Mouse (Mus musculus): Measurements from ENCODE around the gene Ppp1r9b. TPM values are rescaled to one million over a fixed set of nuclear protein-coding genes. Genes with fewer than 3 reads are reported as not detected.
"Not testable (repeated sequence)": the region's sequence is repeated elsewhere in the genome, so short reads cannot be mapped to it uniquely, and the experiment has no call there.

Gene Ppp1r9b
- polyA plus RNA-seq, 1 experiment from 2014 or later: 9.3 TPM

GRCm38 (mm10) chr11:95010841-95011403 lies 20.1 kb downstream of the Ppp1r9b start:
- Histone ChIP-seq H3K4me1 (peaks cover 41% of the 10 kb centered on the region), H3K9ac (peak overlapping the region; percentile 78), H3K4me2 (peak overlapping the region; percentile 96), H3K4me3 (peak overlapping the region; percentile 74)
- not testable (repeated sequence) for H3K27ac ChIP-seq; H3K9me3 ChIP-seq; H3K27me3 ChIP-seq; H3K36me3 ChIP-seq; ATAC-seq (ENCODE audit: borderline replicate concordance, extremely low read depth, low FRiP score, low TSS enrichment)
- 8% methylated on average over 4 of the region's 4 CpGs for WGBS

- Histone ChIP-seq H3K4me1 (peaks cover 36% of the 10 kb centered on the region), H3K27ac (no peak overlapping the region), H3K9ac (peak overlapping the region; percentile 2; the same call in 1 of the 2 replicates), H3K36me3 (0 out of 2 replicates have a peak, but pooled peaks cover 2% of the 10 kb centered on the region), H3K9me3 (no peaks in the 10 kb centered on the region), H3K4me3 (peak overlapping the region; percentile 74), H3K27me3 (no peaks in the 10 kb centered on the region), H3K4me2 (peak overlapping the region; percentile 96)
- ATAC-seq (ENCODE audit: borderline replicate concordance, extremely low read depth, low FRiP score, low TSS enrichment): no peak
- WGBS: 19% methylated on average over 1 of the region's 1 CpGs
These were observed 20.6 kb downstream of the Ppp1r9b start for GRCm38 (mm10) chr11:95011416-95011815.

GRCm38 (mm10) chr11:95012075-95012474 lies 21.2 kb downstream of the Ppp1r9b start:
- 37% methylated on average over 3 of the region's 3 CpGs for WGBS
- peak overlapping the region; percentile 96; the same call in 1 of the 2 replicates for H3K4me2 ChIP-seq
- H3K4me1 ChIP-seq: peaks cover 30% of the 10 kb centered on the region
- H3K27me3 ChIP-seq: no peaks in the 10 kb centered on the region
- no peak overlapping the region for H3K4me3 ChIP-seq
- no peaks in the 10 kb centered on the region for H3K9me3 ChIP-seq
- H3K36me3 ChIP-seq: 0 out of 2 replicates have a peak, but pooled peaks cover 2% of the 10 kb centered on the region
- ATAC-seq (ENCODE audit: borderline replicate concordance, extremely low read depth, low FRiP score, low TSS enrichment): no peak; the same call in 1 of the 2 replicates
- H3K27ac ChIP-seq: no peak overlapping the region
- H3K9ac ChIP-seq: 0 out of 2 replicates have a peak overlapping the region, but pooled peaks have one; percentile 15

- no peak for ATAC-seq (ENCODE audit: borderline replicate concordance, extremely low read depth, low FRiP score, low TSS enrichment)
- Histone ChIP-seq H3K4me2 (no peak overlapping the region), H3K27me3 (no peaks in the 10 kb centered on the region), H3K9ac (no peak overlapping the region), H3K9me3 (no peaks in the 10 kb centered on the region), H3K36me3 (0 out of 2 replicates have a peak, but pooled peaks cover 2% of the 10 kb centered on the region), H3K4me1 (peaks cover 28% of the 10 kb centered on the region), H3K4me3 (no peak overlapping the region), H3K27ac (no peak overlapping the region)
- 45% methylated on average over 3 of the region's 3 CpGs for WGBS
These were observed 21.7 kb downstream of the Ppp1r9b start for GRCm38 (mm10) chr11:95012487-95012886.

GRCm38 (mm10) chr11:95015484-95015883 lies 24.6 kb downstream of the Ppp1r9b start:
- Histone ChIP-seq H3K4me3 (no peak overlapping the region), H3K9me3 (no peaks in the 10 kb centered on the region), H3K27ac (no peak overlapping the region), H3K9ac (no peak overlapping the region), H3K27me3 (no peaks in the 10 kb centered on the region), H3K4me1 (peaks cover 13% of the 10 kb centered on the region), H3K4me2 (no peak overlapping the region), H3K36me3 (peaks cover 16% of the 10 kb centered on the region)
- ATAC-seq (ENCODE audit: borderline replicate concordance, extremely low read depth, low FRiP score, low TSS enrichment): no peak
- WGBS: 72% methylated on average over 3 of the region's 3 CpGs

GRCm38 (mm10) chr11:95022237-95022992 lies 31.6 kb downstream of the Ppp1r9b start:
- H3K4me1 ChIP-seq: 0 out of 2 replicates have a peak, but pooled peaks cover 14% of the 10 kb centered on the region
- ATAC-seq (ENCODE audit: borderline replicate concordance, extremely low read depth, low FRiP score, low TSS enrichment): no peak
- no peak overlapping the region for H3K9ac ChIP-seq
- H3K4me2 ChIP-seq: no peak overlapping the region
- no peak overlapping the region for H3K4me3 ChIP-seq
- no peaks in the 10 kb centered on the region for H3K27me3 ChIP-seq
- no peak overlapping the region for H3K27ac ChIP-seq
- no peaks in the 10 kb centered on the region for H3K9me3 ChIP-seq
- 80% methylated on average over 10 of the region's 10 CpGs for WGBS
- H3K36me3 ChIP-seq: peaks cover 54% of the 10 kb centered on the region

GRCm38 (mm10) chr11:95023481-95023880 lies 32.6 kb downstream of the Ppp1r9b start:
- peaks cover 54% of the 10 kb centered on the region for H3K36me3 ChIP-seq
- no peaks in the 10 kb centered on the region for H3K27me3 ChIP-seq
- 91% methylated on average over 9 of the region's 9 CpGs for WGBS

GRCm38 (mm10) chr11:95024439-95025184 lies 33.8 kb downstream of the Ppp1r9b start:
- no peaks in the 10 kb centered on the region for H3K9me3 ChIP-seq
- no peaks in the 10 kb centered on the region for H3K27me3 ChIP-seq
- no peak overlapping the region for H3K4me3 ChIP-seq
- peaks cover 44% of the 10 kb centered on the region for H3K36me3 ChIP-seq
- 63% methylated on average over 29 of the region's 29 CpGs for WGBS
- 0 out of 2 replicates have a peak, but pooled peaks cover 14% of the 10 kb centered on the region for H3K4me1 ChIP-seq
- H3K9ac ChIP-seq: no peak overlapping the region
- no peak overlapping the region for H3K4me2 ChIP-seq
- peak overlapping the region; percentile 71 for H3K27ac ChIP-seq
- no peak for ATAC-seq (ENCODE audit: borderline replicate concordance, extremely low read depth, low FRiP score, low TSS enrichment)

More at GRCm38 (mm10) chr11:95023481-95023880, 32.6 kb downstream of the Ppp1r9b start:
- Histone ChIP-seq H3K9ac (no peak overlapping the region), H3K4me1 (0 out of 2 replicates have a peak, but pooled peaks cover 14% of the 10 kb centered on the region), H3K9me3 (no peaks in the 10 kb centered on the region), H3K4me3 (no peak overlapping the region), H3K4me2 (no peak overlapping the region), H3K27ac (no peak overlapping the region)
- ATAC-seq (ENCODE audit: borderline replicate concordance, extremely low read depth, low FRiP score, low TSS enrichment): no peak

- Histone ChIP-seq H3K36me3 (peaks cover 40% of the 10 kb centered on the region), H3K9ac (no peak overlapping the region), H3K4me3 (no peak overlapping the region), H3K4me1 (0 out of 2 replicates have a peak, but pooled peaks cover 14% of the 10 kb centered on the region), H3K9me3 (no peaks in the 10 kb centered on the region), H3K27ac (peak overlapping the region; percentile 71), H3K4me2 (no peak overlapping the region), H3K27me3 (no peaks in the 10 kb centered on the region)
- ATAC-seq (ENCODE audit: borderline replicate concordance, extremely low read depth, low FRiP score, low TSS enrichment): no peak
- WGBS: 73% methylated on average over 11 of the region's 11 CpGs
These were observed 34.6 kb downstream of the Ppp1r9b start for GRCm38 (mm10) chr11:95025227-95026012.

GRCm38 (mm10) chr11:95026090-95026542 lies 35.3 kb downstream of the Ppp1r9b start:
- peak; percentile 58 for ATAC-seq (ENCODE audit: borderline replicate concordance, extremely low read depth, low FRiP score, low TSS enrichment)

GRCm38 (mm10) chr11:95026849-95027248 lies 36.0 kb downstream of the Ppp1r9b start:
- H3K4me3 ChIP-seq: no peak overlapping the region
- peaks cover 30% of the 10 kb centered on the region for H3K36me3 ChIP-seq
- WGBS: 85% methylated on average over 6 of the region's 6 CpGs
- no peaks in the 10 kb centered on the region for H3K27me3 ChIP-seq
- H3K4me2 ChIP-seq: no peak overlapping the region
- H3K9me3 ChIP-seq: no peaks in the 10 kb centered on the region
- ATAC-seq (ENCODE audit: borderline replicate concordance, extremely low read depth, low FRiP score, low TSS enrichment): no peak
- no peak overlapping the region for H3K27ac ChIP-seq
- 0 out of 2 replicates have a peak, but pooled peaks cover 14% of the 10 kb centered on the region for H3K4me1 ChIP-seq
- H3K9ac ChIP-seq: no peak overlapping the region

More at GRCm38 (mm10) chr11:95026090-95026542, 35.3 kb downstream of the Ppp1r9b start:
- Histone ChIP-seq H3K27me3 (no peaks in the 10 kb centered on the region), H3K27ac (no peak overlapping the region), H3K36me3 (peaks cover 34% of the 10 kb centered on the region), H3K9me3 (no peaks in the 10 kb centered on the region), H3K4me2 (no peak overlapping the region), H3K9ac (no peak overlapping the region), H3K4me1 (0 out of 2 replicates have a peak, but pooled peaks cover 14% of the 10 kb centered on the region), H3K4me3 (no peak overlapping the region)
- WGBS: 51% methylated on average over 6 of the region's 6 CpGs
